Mouse (Mus musculus): ENCODE measurements around the gene Olfr212. TPM values are rescaled to one million over a fixed set of nuclear protein-coding genes. Genes with fewer than 3 reads are reported as not detected.

The Olfr212 gene
- polyA plus RNA-seq, 1 experiment, result not detected

DNA sequence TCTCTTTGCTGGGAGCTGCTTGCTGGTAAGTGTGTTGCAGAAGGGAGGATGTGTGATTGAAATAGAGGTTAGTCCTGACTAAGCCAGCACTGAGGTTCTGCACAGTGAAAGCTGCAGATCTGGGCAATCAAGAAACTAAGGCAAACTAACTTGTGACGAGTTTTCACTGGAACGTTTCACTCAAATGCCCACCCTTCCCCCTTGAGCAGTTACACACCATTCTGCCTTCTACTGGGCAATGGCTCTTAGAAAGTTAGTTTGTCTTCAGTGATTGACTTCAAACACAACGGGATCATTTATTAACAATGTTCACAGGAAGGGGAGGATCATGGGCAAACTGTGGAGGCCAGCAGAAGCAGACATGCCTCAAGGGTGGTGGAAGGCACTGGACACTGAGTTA, 48.6 kb downstream of the Olfr212 start:
- Histone ChIP-seq H3K27ac (ENCODE audit: insufficient read depth, low read depth, low read length) (no peak overlapping the region), H3K4me3 (ENCODE audit: low read depth, low read length) (no peak overlapping the region), H3K4me1 (ENCODE audit: control insufficient read depth, insufficient read depth, insufficient read length, low read length) (no peaks in the 10 kb centered on the region), H3K27me3 (ENCODE audit: control insufficient read depth, insufficient read depth, low read length) (no peaks in the 10 kb centered on the region), H3K36me3 (ENCODE audit: control insufficient read depth, insufficient read depth, low read length) (no peaks in the 10 kb centered on the region)
- WGBS, result 49% methylated on average over 3 of the region's 3 CpGs
- TF ChIP-seq CTCF (IDR thresholded peaks at IDR 0.05; ENCODE audit: extremely low read depth, insufficient read length, insufficient replicate concordance, low read depth, low read length) (no peak), POLR2A (IDR thresholded peaks at IDR 0.05; ENCODE audit: low read depth, low read length) (no peak)

Other genes with a start within 250 kb of the Olfr212 start
- 0.05 and 0.06 TPM in 2 replicates for gene Zfand4, start 242.3 kb upstream of the Olfr212 start, polyA plus RNA-seq (2012; rRNA removed)
- gene March8, start 168.5 kb upstream of the Olfr212 start, polyA plus RNA-seq (2012; rRNA removed), result 39.1 and 65.1 TPM in 2 replicates
- 2.9 and 3.6 TPM in 2 replicates for gene Alox5, start 45.3 kb upstream of the Olfr212 start, polyA plus RNA-seq (2012; rRNA removed)
- not detected in 2 replicates for gene Olfr211, start 17.4 kb upstream of the Olfr212 start, polyA plus RNA-seq (2012; rRNA removed)
- not detected in 2 replicates for gene Olfr213, start 31.9 kb downstream of the Olfr212 start, polyA plus RNA-seq (2012; rRNA removed)
- 0.11 TPM in 1 of 2 replicates, not detected in the other for gene Gm5580, start 44.6 kb downstream of the Olfr212 start, polyA plus RNA-seq (2012; rRNA removed)
- gene Olfr214, start 47.7 kb downstream of the Olfr212 start, polyA plus RNA-seq (2012; rRNA removed), result not detected in 2 replicates
- not detected in 2 replicates for gene Olfr215, start 77.7 kb downstream of the Olfr212 start, polyA plus RNA-seq (2012; rRNA removed)
- gene Zfp422, start 122.5 kb downstream of the Olfr212 start, polyA plus RNA-seq (2012; rRNA removed), result 1.3 and 2.9 TPM in 2 replicates
- gene Depp1, start 144.1 kb downstream of the Olfr212 start, polyA plus RNA-seq (2012; rRNA removed), result 1.4 and 2.6 TPM in 2 replicates
- gene Rassf4, start 167.4 kb downstream of the Olfr212 start, polyA plus RNA-seq (2012; rRNA removed), result 3.7 and 4.4 TPM in 2 replicates
- not detected in 2 replicates for gene Tmem72, start 210.4 kb downstream of the Olfr212 start, polyA plus RNA-seq (2012; rRNA removed)